Mouse (Mus musculus) cerebellum, adult 9-11 months (tissue): ENCODE results near the gene Mbtd1.
"Not testable (repeated sequence)": the region's sequence is repeated elsewhere in the genome, so short reads cannot be mapped to it uniquely, and the experiment has no call there.

Source experiments
- DNase-seq: peaks from one replicate; pipeline ENCODE4 v3.0.0; 2022

The Mbtd1 gene

DNA sequence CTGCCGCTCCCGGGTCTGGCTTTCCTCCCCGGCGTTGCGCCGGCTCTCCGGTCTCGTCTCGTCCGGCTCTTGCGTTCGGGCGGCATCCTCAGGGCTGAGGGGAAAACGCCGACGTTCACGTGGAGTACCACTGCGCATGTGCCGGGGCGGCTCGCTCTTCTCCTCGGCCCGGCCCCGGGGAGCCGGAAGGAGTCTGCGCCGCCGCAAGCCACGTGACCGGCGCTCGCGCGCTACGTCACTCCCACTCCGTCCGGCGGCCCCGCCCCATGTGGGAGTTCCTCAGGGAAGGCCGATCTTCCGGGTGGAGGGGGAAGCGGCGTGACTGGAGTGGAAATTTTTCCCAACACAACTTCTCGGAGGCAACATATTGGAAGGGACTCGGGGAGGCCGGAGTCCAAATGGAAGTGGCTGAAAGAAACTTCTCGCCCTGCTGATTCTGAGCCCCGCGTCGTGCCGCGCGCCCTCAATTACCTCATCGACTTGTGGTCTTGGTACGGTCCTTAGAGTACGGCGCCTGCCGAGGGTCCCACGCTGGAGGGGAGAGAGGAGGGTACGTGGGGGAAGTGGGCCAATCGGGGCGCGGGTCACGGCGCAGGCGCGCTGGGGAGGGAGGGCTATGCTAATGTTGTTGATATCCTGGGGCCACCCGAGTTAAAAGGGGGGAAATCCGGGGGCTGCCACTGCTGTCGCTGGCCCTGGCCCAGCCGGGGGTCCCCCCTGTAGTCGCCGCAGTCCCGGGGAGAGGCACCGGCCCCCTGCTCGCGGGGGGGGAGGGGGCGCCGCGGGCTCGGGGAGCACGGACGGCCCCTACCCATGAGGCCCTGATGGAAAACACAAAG lies at the start of gene Mbtd1, which contains the start of gene Utp18:
TSS of gene Mbtd1 (plus strand) at position 281 of the 839 bp plus-strand sequence.
TSS of gene Utp18 (minus strand) at position 195 of the 839 bp plus-strand sequence.
- peak; percentile 99 for DNase-seq

DNA sequence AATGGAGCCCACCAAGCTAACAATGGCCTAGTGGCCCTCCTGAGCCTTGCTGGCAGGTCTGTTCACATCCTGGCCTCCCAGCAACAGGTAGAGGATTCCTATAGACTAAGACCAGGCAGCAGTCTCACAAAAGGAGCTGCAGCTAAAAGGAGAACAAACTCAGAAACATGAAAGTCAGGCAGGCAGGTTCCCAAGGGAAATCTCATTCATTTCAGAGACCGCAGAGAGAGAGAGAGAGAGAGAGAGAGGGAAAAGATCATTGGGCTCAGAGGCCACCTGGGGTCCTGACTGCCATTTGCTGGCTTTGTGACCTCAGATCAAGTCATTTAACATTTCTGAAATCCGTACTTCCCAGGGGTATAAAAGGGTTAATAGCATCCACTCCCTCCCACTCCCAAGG lies 38.3 kb upstream of the Mbtd1 start:
- no peak for DNase-seq

GRCm38 (mm10) chr11:93852546-93852945 lies 33.1 kb upstream of the Mbtd1 start:
- DNase-seq = no peak

GRCm38 (mm10) chr11:93856284-93856955 lies 29.2 kb upstream of the Mbtd1 start:
- peak; percentile 75 for DNase-seq

- DNase-seq = no peak
Measured at GRCm38 (mm10) chr11:93860540-93861172, 25.0 kb upstream of the Mbtd1 start.

GRCm38 (mm10) chr11:93861193-93861592 lies 24.5 kb upstream of the Mbtd1 start:
- DNase-seq = no peak

DNA sequence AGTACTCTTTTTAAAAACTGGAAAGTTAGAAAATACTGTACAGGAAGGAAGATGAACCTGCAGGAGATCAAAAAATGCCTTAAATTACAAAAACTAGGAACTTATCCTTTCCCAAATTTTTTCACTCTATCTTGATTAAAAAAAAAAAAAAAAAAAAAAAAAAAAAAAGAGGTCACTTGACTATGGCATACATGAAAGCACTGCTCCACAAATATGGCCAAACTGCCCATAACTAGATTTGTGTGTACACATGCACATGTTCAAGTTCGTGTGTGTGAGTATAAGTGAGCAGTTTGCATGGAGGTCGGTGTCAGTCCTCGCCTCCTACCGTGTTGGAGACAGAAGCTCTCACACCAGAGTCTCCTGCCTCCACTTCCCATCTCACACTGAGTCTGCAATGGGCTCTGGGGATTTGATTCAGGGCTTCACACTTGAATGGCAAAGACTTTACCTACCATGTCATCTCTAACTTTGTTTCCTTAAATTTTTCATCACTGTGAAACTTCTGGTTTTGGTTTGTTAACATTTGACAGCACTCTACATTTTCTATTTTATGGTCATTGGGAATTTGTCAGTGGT lies 23.5 kb upstream of the Mbtd1 start:
- DNase-seq = no peak

DNA sequence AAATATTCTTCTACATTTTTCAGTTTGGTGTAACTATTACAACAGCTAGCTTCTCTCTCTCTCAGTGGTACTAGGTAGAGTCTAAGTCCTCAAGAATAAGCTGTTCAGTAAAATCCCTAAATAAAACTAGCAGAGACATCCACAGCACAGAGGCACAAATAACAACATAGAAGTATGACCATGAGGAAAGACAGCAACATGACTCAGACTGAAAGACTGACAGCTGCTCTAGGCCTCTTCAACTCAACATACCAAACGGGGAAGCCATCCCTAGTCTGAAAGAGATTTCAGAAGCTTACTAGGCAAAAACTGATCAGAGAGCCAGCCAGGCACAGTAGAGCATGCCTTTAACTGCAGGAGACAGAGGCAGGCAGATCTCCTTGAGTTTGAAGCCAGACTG lies 23.0 kb upstream of the Mbtd1 start:
- no peak for DNase-seq

GRCm38 (mm10) chr11:93884068-93884467 lies 1.6 kb upstream of the Mbtd1 start:
- DNase-seq = peak; percentile 7

GRCm38 (mm10) chr11:93884901-93885571 lies 616 bp upstream of the Mbtd1 start:
- DNase-seq = peak; percentile 73

DNA sequence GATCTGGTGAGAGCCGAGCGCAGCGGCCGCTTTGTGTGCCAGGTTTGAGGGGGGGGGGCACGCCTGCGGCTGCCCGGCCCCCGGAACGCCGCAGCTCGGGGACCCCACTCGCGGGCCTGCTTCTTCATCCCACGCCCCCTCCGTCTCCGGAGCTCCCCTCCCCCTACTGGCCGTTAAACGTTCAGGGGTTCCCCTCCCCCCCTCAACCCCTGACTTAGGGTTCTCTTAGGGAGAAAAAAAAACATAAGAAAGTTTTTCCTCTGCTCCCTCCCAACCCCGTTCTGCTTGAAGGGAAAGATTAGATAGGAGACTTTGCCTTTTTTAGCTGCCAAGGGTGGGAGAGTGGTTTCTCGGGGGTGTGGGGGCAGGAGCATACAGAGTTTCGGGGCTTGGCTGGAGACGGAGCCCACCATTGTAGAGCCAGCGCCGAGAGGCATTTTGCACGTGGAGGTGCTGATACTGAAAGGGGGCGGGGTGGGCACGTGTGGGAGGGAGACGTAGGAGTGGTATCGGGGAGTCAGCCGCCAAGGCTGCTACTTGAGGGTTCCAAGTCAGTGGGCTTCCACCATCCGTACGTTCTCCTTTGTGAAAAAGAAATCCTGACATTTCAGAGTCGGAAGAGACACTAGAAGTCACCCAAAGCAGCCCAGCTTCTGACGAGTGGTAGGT lies 893 bp downstream of the Mbtd1 start:
- DNase-seq = peak; percentile 66

DNA sequence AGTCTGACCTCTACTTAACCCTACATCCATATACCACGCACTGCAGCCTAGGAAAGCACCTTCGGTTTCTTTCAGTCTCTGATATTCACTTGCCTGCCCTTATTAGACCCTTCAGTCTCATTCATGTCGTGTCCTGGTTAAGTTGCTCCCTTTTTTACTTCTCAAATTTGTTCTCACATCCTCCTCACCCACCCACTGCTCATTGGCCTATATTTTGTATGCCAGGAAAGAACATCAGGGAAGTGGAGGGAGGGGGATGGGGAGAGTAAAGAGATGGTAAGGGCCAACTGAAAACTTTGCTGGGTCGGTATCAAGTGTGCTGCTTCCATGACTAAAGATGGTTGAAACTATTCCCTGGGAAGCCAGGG lies 1.4 kb downstream of the Mbtd1 start:
- DNase-seq = peak; percentile 40

DNA sequence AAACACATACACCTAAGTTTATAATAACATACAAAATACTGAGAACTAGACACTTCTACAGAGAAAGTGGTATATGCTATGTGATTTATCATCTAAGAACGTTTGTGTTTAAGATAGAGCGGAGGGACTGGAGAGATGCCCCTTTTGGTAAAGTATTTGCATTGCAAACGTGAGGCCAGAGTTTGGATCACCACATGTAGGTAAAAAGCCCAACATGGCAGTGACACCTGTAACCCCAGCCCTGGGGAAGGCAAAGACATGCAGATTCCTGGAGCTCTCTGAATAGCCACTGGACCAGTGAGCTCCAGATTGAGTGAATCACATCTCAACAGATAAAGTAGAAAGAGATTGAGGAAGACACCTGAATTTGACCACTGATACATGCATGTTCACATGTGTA lies 12.1 kb downstream of the Mbtd1 start:
- DNase-seq = no peak

- DNase-seq = no peak
Measured at GRCm38 (mm10) chr11:93906834-93907233, 21.2 kb downstream of the Mbtd1 start.

GRCm38 (mm10) chr11:93907839-93908238 lies 22.2 kb downstream of the Mbtd1 start:
- no peak for DNase-seq

- DNase-seq = no peak
Measured at GRCm38 (mm10) chr11:93908829-93909228, 23.2 kb downstream of the Mbtd1 start.

- no peak for DNase-seq
Measured at GRCm38 (mm10) chr11:93911603-93912002, 26.0 kb downstream of the Mbtd1 start.

- not testable (repeated sequence) for DNase-seq
Measured at GRCm38 (mm10) chr11:93915019-93915418, 29.4 kb downstream of the Mbtd1 start.

- DNase-seq = no peak
Measured at GRCm38 (mm10) chr11:93929106-93929505, 43.5 kb downstream of the Mbtd1 start.

GRCm38 (mm10) chr11:93940906-93941305 lies 55.3 kb downstream of the Mbtd1 start:
- DNase-seq = no peak

DNA sequence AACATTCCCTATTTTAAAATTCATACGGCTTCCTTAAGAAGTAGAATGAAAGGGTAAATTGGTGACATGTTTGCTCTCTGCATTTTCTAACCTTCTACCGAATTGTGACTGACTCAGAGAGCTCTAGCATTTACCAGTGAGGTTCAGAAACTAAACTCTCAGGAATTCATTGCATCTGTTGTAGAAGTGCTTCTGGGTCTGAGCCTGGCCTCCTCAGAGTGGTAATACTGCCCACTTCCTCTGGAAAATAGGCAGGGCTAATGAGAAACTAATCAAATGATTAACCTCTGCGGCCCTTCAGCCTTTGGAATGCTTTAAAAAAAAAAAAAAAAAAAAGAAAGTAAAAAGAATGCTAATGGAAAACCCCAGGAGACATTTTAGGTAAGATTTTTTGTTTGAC lies 59.3 kb downstream of the Mbtd1 start:
- no peak for DNase-seq

DNA sequence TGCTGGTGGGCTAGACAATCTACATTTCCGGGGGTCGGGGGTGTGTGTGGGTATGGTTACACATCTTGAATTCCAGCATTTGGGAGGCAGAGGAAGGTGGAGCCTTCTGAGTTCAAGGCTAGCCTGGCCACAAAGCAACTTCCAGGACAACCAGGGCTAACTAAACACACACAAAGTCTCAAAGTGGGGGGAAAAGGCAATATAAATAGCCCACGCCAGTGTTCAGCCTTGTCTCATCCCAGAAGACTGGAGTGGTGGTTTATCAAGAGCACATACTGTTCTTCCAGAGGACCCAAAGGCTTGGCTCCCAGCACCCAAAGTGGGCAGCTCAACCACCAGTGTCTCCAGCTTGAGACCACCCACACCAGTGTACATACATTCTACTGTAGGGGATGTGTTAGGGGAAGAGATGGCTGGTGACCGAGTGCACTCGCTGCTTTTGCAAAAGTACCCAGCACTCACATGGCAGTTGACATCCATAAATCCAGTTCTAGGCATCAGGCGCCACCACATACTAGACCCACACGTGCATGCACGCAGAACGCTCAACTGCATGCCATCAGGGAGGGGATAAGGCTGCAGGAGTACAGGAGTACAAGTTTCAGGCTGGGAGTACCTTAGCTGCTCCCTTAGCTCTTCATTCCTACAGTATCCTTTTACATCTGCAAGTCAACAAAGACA lies 63.4 kb downstream of the Mbtd1 start:
- no peak for DNase-seq
